Mouse (Mus musculus) kidney, embryonic 14.5 days (tissue): Measurements from ENCODE around the gene Susd1. TPM values are rescaled to one million over a fixed set of nuclear protein-coding genes. Genes with fewer than 3 reads are reported as not detected.

Source experiments
- ATAC-seq: fragments of 200-750 bp; cut with Nextera tagmentation; 2 replicates; pipeline ENCODE4 v1.8.0; 2017; ENCODE audit warnings: moderate number of reproducible peaks, mild to moderate bottlenecking, moderate TSS enrichment, moderate library complexity; ENCODE audit not compliant: low FRiP score, low TSS enrichment
- H3K27ac ChIP-seq: fragments of 300-500 bp; sonication (generic); 2 replicates; pipeline ENCODE4 v1.5.1; 2014; ENCODE audit warnings: low read depth, mild to moderate bottlenecking, low read length, moderate library complexity, mixed read lengths
- H3K27me3 ChIP-seq: fragments of 300-500 bp; sonication (generic); 2 replicates; pipeline ENCODE4 v1.6.1; 2014; ENCODE audit warnings: mild to moderate bottlenecking, low read length; ENCODE audit not compliant: control insufficient read depth, insufficient read depth
- H3K36me3 ChIP-seq: fragments of 300-500 bp; sonication (generic); 2 replicates; pipeline ENCODE4 v1.6.1; 2014; ENCODE audit warnings: low read length, mixed read lengths; ENCODE audit not compliant: control insufficient read depth, insufficient read depth
- H3K4me1 ChIP-seq: fragments of 300-500 bp; sonication (generic); 2 replicates; pipeline ENCODE4 v1.6.1; 2014; ENCODE audit warnings: low read length, mixed read lengths; ENCODE audit not compliant: control insufficient read depth, insufficient read depth
- H3K4me2 ChIP-seq: fragments of 300-500 bp; sonication (generic); replicated peaks from 2 replicates; pipeline ENCODE4 v1.6.1; 2014; ENCODE audit warnings: low read depth, mild to moderate bottlenecking, low read length
- H3K4me3 ChIP-seq: fragments of 300-500 bp; sonication (generic); 2 replicates; pipeline ENCODE4 v1.5.1; 2014; ENCODE audit warnings: mild to moderate bottlenecking, low read length
- H3K9ac ChIP-seq: fragments of 300-500 bp; sonication (generic); 2 replicates; pipeline ENCODE4 v1.6.1; 2014; ENCODE audit warnings: low read depth, mild to moderate bottlenecking, low read length, moderate library complexity
- H3K9me3 ChIP-seq: fragments of 300-500 bp; sonication (generic); 2 replicates; pipeline ENCODE4 v1.6.1; 2016; ENCODE audit warnings: low read length; ENCODE audit not compliant: control insufficient read depth
- WGBS: fragments of 180-500 bp; shearing (Covaris S2); extraction: QIAGEN DNeasy Blood & Tissue Kit; methylation state at CpG from one replicate; pipeline ENCODE4 v1.1.7; 2014; 5-methylcytosine and 5-hydroxymethylcytosine counted together
- polyA plus RNA-seq: library from polyadenylated mRNA; unstranded; fragments of >200 nt; fragmentation: Nextera tagmentation; extraction: Ambion mirVana; gene quantifications from 2 replicates; pipeline ENCODE4 v1.2.1, GENCODE M21; 2014

Gene Susd1
- polyA plus RNA-seq, 1 experiment from 2014 or later, result 8.3 TPM

DNA sequence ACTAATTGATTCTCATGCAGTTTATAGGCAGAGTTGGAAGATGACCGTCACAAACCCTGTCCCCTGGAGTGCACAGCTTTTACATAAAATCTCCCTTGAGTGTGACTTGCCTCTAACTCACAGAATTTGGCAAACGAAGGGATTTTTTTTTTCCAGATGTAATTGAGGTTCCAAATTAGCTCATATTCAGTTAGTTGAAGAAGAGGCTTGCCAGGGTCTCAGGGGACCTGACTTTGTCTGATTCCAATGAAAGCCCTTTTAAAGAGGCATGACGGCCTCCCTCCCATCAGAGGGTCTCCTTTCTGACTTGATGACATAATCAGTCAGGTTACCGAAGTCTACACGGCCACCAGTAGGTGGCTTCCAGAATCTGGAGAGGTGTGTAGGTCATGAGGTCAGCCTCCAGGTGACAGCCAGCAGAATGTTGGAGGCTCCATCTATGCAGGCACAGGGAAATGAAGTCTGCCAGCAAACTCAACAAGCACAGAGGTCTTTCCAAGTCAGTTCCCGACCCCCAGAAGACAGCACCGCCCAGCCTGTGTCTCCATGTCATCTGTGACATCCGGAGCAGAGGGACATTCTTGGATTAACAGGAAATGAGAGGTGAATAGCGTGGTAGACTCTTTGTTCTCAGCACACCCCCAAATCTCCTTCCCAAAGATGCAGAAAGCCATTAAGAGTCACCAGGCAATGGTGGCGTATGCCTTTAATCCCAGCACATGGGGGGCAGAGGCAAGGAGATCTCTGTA, 130.4 kb downstream of the Susd1 start:
- Histone ChIP-seq H3K9me3 (no peaks in the 10 kb centered on the region), H3K36me3 (no peaks in the 10 kb centered on the region), H3K4me2 (no peak overlapping the region), H3K27me3 (no peaks in the 10 kb centered on the region), H3K4me3 (no peak overlapping the region), H3K4me1 (no peaks in the 10 kb centered on the region), H3K27ac (no peak overlapping the region), H3K9ac (no peak overlapping the region)
- no peak for ATAC-seq
- WGBS, result 84% methylated on average over 10 of the region's 10 CpGs

- Histone ChIP-seq H3K27ac (no peak overlapping the region), H3K27me3 (no peaks in the 10 kb centered on the region), H3K4me1 (no peaks in the 10 kb centered on the region), H3K9ac (no peak overlapping the region), H3K4me3 (no peak overlapping the region), H3K36me3 (no peaks in the 10 kb centered on the region), H3K4me2 (no peak overlapping the region), H3K9me3 (no peaks in the 10 kb centered on the region)
- 93% methylated on average over 8 of the region's 8 CpGs for WGBS
- ATAC-seq, result no peak
Observed at GRCm38 (mm10) chr4:59302387-59302786, 136.0 kb downstream of the Susd1 start.

DNA sequence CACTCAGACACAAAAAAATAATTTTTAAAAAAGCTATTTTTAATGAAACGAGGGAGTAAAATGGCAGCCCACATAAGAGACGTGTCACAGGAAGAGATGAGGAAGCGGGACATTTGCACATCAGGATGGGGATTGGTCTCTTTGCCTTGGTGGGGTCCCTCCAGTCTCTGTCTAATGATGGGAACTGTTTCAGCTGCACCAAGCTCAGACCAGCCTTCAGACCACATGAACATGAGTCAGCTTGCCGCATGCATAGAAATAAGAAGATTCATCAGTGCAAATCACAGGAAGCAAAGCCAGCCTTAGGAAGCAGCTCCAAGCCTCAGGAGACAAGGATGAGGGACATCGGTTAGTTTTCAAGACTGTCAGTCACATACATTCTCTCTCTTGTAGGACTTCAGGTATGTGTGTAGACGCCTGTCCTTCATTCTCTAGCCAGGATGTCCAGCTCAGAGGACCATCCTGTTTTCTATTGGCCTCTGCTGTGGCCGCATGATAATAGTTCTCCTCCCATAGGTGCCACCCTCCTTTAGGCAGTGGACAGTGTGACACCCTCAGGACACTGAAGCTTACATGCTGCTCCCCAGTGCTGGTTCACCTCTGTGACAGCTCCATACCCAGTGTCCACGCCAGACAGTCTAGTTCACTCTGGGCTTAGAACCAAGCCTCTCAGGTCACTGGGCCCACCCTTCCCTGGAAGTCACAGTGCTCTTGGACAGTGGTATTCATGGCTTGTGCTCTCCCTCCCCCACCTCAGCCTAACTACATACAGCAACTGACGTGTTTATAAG, 137.2 kb downstream of the Susd1 start:
- Histone ChIP-seq H3K4me2 (no peak overlapping the region), H3K9ac (no peak overlapping the region), H3K27me3 (no peaks in the 10 kb centered on the region), H3K4me1 (no peaks in the 10 kb centered on the region), H3K9me3 (no peaks in the 10 kb centered on the region), H3K36me3 (no peaks in the 10 kb centered on the region), H3K27ac (no peak overlapping the region), H3K4me3 (no peak overlapping the region)
- 90% methylated on average over 9 of the region's 9 CpGs for WGBS
- no peak for ATAC-seq

GRCm38 (mm10) chr4:59298719-59299496, 139.5 kb downstream of the Susd1 start:
- Histone ChIP-seq H3K27ac (no peak overlapping the region), H3K36me3 (no peaks in the 10 kb centered on the region), H3K9ac (no peak overlapping the region), H3K4me2 (no peak overlapping the region), H3K27me3 (no peaks in the 10 kb centered on the region), H3K9me3 (no peaks in the 10 kb centered on the region), H3K4me1 (no peaks in the 10 kb centered on the region), H3K4me3 (no peak overlapping the region)
- no peak for ATAC-seq
- 80% methylated on average over 7 of the region's 7 CpGs for WGBS

DNA sequence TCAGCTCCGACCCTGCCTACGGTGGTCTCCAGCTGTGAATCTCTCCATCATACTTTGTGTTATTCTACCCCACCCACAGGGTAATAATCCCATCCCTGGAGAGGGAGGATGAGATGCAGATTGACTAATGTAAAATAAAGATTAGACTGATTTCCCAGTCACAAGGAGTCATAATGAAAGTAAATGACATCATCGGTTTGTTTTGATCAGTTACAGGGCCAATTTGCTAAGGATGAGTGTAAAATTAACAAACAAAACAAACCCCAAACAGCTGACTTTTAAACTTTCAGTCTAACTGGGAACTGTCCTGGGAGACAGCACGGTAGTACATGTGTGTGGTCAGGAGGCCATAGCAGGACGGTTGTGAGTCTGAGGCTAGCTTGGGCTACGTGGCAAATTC, 143.3 kb downstream of the Susd1 start:
- H3K27me3 ChIP-seq, result no peaks in the 10 kb centered on the region
- no peak for ATAC-seq

DNA sequence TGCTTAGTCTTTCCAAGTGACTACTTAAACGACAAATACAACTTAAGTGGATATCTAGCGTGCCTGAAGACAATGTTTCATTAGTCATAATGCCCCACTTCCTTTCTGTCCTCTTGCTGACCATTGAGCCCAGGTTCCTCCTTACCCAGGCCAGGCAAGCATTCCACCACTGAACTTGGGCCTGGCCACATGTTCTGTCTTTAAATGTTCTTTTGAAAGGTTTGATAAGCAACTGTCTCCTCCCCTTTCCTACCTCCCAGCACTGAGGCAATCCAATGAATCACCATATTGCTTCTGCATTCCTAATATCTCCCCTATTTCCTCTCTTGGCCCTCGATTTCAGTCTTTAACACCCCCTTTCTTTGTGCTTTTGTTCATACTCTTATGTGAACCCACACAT, 143.8 kb downstream of the Susd1 start:
- Histone ChIP-seq H3K9ac (no peak overlapping the region), H3K27me3 (no peaks in the 10 kb centered on the region), H3K36me3 (no peaks in the 10 kb centered on the region), H3K9me3 (no peaks in the 10 kb centered on the region), H3K4me2 (no peak overlapping the region), H3K27ac (no peak overlapping the region), H3K4me3 (no peak overlapping the region), H3K4me1 (no peaks in the 10 kb centered on the region)
- WGBS, result 86% methylated on average over 3 of the region's 3 CpGs
- ATAC-seq, result no peak

More for the DNA sequence above, 143.3 kb downstream of the Susd1 start:
- H3K36me3 ChIP-seq, result no peaks in the 10 kb centered on the region
- WGBS, result 81% methylated on average over 6 of the region's 6 CpGs
- no peak overlapping the region for H3K4me3 ChIP-seq
- H3K4me2 ChIP-seq, result no peak overlapping the region
- H3K9ac ChIP-seq, result no peak overlapping the region
- no peaks in the 10 kb centered on the region for H3K9me3 ChIP-seq
- H3K27ac ChIP-seq, result no peak overlapping the region
- no peaks in the 10 kb centered on the region for H3K4me1 ChIP-seq

DNA sequence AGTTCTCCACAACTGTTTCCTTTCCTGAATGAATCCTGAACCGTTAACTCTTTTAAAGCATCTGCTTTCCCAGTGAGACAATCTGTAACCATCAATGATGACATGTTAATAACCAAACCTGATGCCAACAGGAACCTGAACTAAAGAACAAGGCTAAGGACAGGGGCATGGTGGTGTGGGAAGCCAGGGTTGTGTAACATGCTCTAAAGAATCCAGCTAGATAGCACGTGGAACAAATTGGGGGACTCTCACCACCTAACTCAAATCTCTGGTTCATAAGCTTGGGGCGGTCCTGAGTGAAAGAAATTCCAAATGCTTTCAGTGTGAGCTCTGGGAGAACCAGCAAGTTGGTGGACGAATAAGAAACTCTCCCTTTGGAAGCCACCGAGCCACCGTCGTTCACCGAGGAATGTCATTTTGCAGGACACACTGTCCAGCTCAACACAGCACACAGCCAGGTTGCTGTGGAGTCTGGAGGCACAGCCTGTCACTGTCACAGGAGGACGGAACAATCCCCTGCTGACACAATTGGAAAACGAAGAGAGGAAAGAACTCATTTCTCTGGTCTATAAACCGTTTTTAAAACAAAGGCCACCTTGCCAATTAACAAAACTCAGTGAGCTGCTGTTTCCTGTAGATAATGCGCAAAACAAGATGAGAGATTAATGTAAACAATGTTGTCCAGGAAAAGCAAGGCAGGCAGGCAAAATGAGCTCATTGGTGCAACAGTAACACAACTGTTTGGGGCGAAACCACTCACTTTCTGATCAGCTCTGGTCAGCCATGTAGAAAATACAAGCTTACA, 146.3 kb downstream of the Susd1 start:
- Histone ChIP-seq H3K4me2 (no peak overlapping the region), H3K4me3 (no peak overlapping the region), H3K36me3 (no peaks in the 10 kb centered on the region), H3K9ac (no peak overlapping the region), H3K9me3 (no peaks in the 10 kb centered on the region), H3K4me1 (no peaks in the 10 kb centered on the region), H3K27ac (no peak overlapping the region), H3K27me3 (no peaks in the 10 kb centered on the region)
- 78% methylated on average over 13 of the region's 13 CpGs for WGBS
- ATAC-seq, result no peak

GRCm38 (mm10) chr4:59290972-59291576, 147.4 kb downstream of the Susd1 start:
- no peak overlapping the region for H3K9ac ChIP-seq
- H3K9me3 ChIP-seq, result no peaks in the 10 kb centered on the region
- 71% methylated on average over 6 of the region's 6 CpGs for WGBS
- H3K4me1 ChIP-seq, result no peaks in the 10 kb centered on the region
- no peak for ATAC-seq
- no peak overlapping the region for H3K4me2 ChIP-seq
- no peak overlapping the region for H3K27ac ChIP-seq
- no peaks in the 10 kb centered on the region for H3K27me3 ChIP-seq
- H3K36me3 ChIP-seq, result no peaks in the 10 kb centered on the region
- H3K4me3 ChIP-seq, result no peak overlapping the region
